Mouse (Mus musculus): ENCODE data around the gene Papln. TPM values are rescaled to one million over a fixed set of nuclear protein-coding genes. Genes with fewer than 3 reads are reported as not detected.

Gene Papln
- total RNA-seq, 1 experiment: 0.62 TPM

DNA sequence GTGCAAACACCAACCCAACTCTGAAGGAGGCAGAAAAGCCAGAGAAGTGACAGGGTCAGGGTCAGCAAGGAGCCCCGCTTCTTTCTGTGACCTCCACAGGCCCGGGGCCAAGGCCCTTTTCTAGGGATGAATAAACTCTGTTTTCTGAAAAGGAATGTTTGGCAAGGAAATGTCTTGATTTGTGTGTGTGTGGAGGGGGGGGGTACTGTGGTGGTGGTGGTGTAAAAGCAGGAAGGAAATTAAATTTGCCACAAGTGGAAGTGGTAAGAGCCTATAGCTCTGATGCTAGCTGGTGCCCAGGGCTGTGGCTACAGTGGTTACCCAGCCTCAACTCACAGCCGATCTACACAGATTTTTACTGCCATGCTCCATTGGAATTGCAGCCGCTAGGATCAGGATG is 728 bp upstream of the Papln start:
- Histone ChIP-seq H3K9me3 (ENCODE audit: control insufficient read depth, insufficient read depth, low read depth, low read length) (no peaks in the 10 kb centered on the region), H3K4me1 (ENCODE audit: control insufficient read depth in 2 of 2, insufficient read depth in 2 of 2, low read length in 2 of 2, poor library complexity in 1 of 2) (peaks cover 0 to 5% of the 10 kb centered on the region in 2 experiments; a peak in 3 of 4 replicates), H3K9ac (ENCODE audit: insufficient read depth, low read depth, low read length, poor library complexity, severe bottlenecking) (no peak overlapping the region), H3K4me3 (ENCODE audit: insufficient read depth in 1 of 2, low read depth in 1 of 2, low read length in 2 of 2, poor library complexity in 1 of 2, severe bottlenecking in 1 of 2) (no peak overlapping the region), H3K36me3 (ENCODE audit: control insufficient read depth, insufficient read depth, low read length, poor library complexity, severe bottlenecking) (no peaks in the 10 kb centered on the region), H3K27ac (ENCODE audit: insufficient read depth, low read depth, low read length, poor library complexity, severe bottlenecking) (no peak overlapping the region)
- in situ Hi-C loops (cut with MboI; ENCODE audit: low sequenced_read_pairs in 2 of 2, unreplicated experiment in 2 of 2): no loop called here
- DNase-seq (ENCODE audit: low read depth, low spot score): no peak
- TF ChIP-seq MAFK (IDR thresholded peaks at IDR 0.05; ENCODE audit: insufficient read depth, low read depth, low read length) (no peak), HCFC1 (IDR thresholded peaks at IDR 0.05; ENCODE audit: borderline replicate concordance, insufficient read depth, low read length) (no peak), ZNF384 (IDR thresholded peaks at IDR 0.05; ENCODE audit: low read depth, low read length) (no peak), ZC3H11A (IDR thresholded peaks at IDR 0.05; ENCODE audit: borderline replicate concordance, low read depth, low read length) (no peak), CHD2 (IDR thresholded peaks at IDR 0.05; ENCODE audit: low read depth, low read length) (no peak)

DNA sequence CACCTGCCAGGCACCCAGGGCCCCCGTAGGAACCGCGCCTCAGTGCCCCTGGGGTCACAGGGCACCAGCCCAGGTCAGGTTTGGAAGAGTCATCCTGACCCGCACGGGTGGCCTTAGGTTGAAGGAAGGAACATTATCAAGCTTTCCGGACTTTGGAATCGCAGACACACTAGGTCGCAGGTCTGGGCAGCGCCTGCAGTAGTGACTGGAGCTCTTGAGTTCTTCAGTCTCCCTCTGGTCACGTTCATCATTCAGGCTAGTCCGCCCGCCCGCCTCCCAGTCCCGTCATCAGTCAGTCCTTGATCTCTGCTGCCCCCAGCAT is 571 bp downstream of the Papln start:
- DNase-seq (ENCODE audit: low read depth, low spot score): no peak
- Histone ChIP-seq H3K27ac (ENCODE audit: insufficient read depth, low read depth, low read length, poor library complexity, severe bottlenecking) (no peak overlapping the region), H3K9ac (ENCODE audit: insufficient read depth, low read depth, low read length, poor library complexity, severe bottlenecking) (peak overlapping the region; percentile 48; the same call in 1 of the 2 replicates), H3K36me3 (ENCODE audit: control insufficient read depth, insufficient read depth, low read length, poor library complexity, severe bottlenecking) (no peaks in the 10 kb centered on the region), H3K4me3 (ENCODE audit: insufficient read depth in 1 of 2, low read depth in 1 of 2, low read length in 2 of 2, poor library complexity in 1 of 2, severe bottlenecking in 1 of 2) (peak overlapping the region; percentile 63), H3K9me3 (ENCODE audit: control insufficient read depth, insufficient read depth, low read depth, low read length) (no peaks in the 10 kb centered on the region), H3K4me1 (ENCODE audit: control insufficient read depth in 2 of 2, insufficient read depth in 2 of 2, low read length in 2 of 2, poor library complexity in 1 of 2) (peaks cover 0 to 1% of the 10 kb centered on the region in 2 experiments; a peak in 1 of 4 replicates)
- in situ Hi-C loops (cut with MboI; ENCODE audit: low sequenced_read_pairs in 2 of 2, unreplicated experiment in 2 of 2): no loop called here
- TF ChIP-seq HCFC1 (IDR thresholded peaks at IDR 0.05; ENCODE audit: borderline replicate concordance, insufficient read depth, low read length) (no peak), ZNF384 (IDR thresholded peaks at IDR 0.05; ENCODE audit: low read depth, low read length) (no peak), MAFK (IDR thresholded peaks at IDR 0.05; ENCODE audit: insufficient read depth, low read depth, low read length) (no peak), CHD2 (IDR thresholded peaks at IDR 0.05; ENCODE audit: low read depth, low read length) (no peak), ZC3H11A (IDR thresholded peaks at IDR 0.05; ENCODE audit: borderline replicate concordance, low read depth, low read length) (no peak)

DNA sequence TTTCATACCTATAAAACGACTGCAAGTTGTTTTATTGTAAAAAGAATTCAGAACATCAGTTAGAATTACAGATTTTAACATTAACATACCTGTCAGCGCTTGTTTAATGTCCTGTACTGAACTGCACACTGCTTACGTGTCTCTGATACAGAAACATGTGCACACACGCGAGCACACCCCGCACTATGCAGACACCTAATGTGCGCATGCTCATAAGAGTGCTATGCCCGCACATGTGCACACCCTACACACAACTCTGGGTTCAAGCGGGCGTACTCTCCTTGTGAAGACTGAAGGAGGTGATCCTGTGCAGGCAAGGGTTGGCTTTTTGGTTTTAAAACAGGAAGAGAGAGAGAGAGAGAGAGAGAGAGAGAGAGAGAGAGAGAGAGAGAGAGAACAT is 1.1 kb downstream of the Papln start:
- H3K4me1 ChIP-seq (ENCODE audit: control insufficient read depth in 2 of 2, insufficient read depth in 2 of 2, low read length in 2 of 2, poor library complexity in 1 of 2): no peaks in the 10 kb centered on the region; a peak in 1 of 4 replicates
- no peak for DNase-seq (ENCODE audit: low read depth, low spot score)

DNA sequence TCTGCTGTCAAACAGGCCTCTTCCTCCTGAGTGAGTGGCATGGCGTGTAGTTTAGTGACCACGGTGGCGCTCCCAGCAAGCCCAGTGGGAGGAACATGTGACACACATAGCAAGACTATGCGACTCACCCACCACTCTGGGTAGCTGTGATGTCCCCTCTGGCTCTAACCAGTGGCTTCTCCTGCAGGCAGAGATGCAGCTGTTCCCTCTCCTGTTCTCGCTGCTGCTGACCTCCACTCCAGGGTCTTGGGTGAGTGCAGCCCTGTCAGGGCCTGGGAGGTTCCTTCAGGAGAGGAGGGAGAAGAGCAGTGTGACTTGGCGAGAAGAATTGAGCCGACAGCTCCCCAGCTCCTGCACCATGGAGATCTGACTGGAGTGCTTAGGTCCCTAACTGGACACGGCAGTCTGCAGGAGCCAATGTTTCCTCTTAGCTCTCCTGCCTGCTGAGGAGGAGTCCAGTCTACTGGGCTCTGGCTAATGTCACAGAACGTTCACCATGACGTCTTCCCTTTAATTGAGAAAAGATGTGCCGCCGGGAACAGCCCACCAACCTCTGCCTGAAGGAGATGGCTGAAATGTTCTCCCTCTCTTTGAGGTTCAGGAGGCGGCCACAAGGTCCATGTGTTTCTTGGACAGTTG is 2.6 kb downstream of the Papln start:
- Histone ChIP-seq H3K9me3 (ENCODE audit: control insufficient read depth, insufficient read depth, low read depth, low read length) (no peaks in the 10 kb centered on the region), H3K4me3 (ENCODE audit: insufficient read depth in 1 of 2, low read depth in 1 of 2, low read length in 2 of 2, poor library complexity in 1 of 2, severe bottlenecking in 1 of 2) (no peak overlapping the region), H3K4me1 (ENCODE audit: control insufficient read depth in 2 of 2, insufficient read depth in 2 of 2, low read length in 2 of 2, poor library complexity in 1 of 2) (no peaks in the 10 kb centered on the region; a peak in 1 of 4 replicates), H3K9ac (ENCODE audit: insufficient read depth, low read depth, low read length, poor library complexity, severe bottlenecking) (no peak overlapping the region), H3K36me3 (ENCODE audit: control insufficient read depth, insufficient read depth, low read length, poor library complexity, severe bottlenecking) (no peaks in the 10 kb centered on the region), H3K27ac (ENCODE audit: insufficient read depth, low read depth, low read length, poor library complexity, severe bottlenecking) (no peak overlapping the region)
- no peak for TF ChIP-seq HCFC1 (IDR thresholded peaks at IDR 0.05; ENCODE audit: borderline replicate concordance, insufficient read depth, low read length)
- TF ChIP-seq ZNF384 (IDR thresholded peaks at IDR 0.05; ENCODE audit: low read depth, low read length): no peak
- TF ChIP-seq CHD2 (IDR thresholded peaks at IDR 0.05; ENCODE audit: low read depth, low read length): no peak
- TF ChIP-seq ZC3H11A (IDR thresholded peaks at IDR 0.05; ENCODE audit: borderline replicate concordance, low read depth, low read length): no peak
- TF ChIP-seq MAFK (IDR thresholded peaks at IDR 0.05; ENCODE audit: insufficient read depth, low read depth, low read length): no peak
- DNase-seq (ENCODE audit: low read depth, low spot score): no peak
- in situ Hi-C loops (cut with MboI; ENCODE audit: low sequenced_read_pairs in 2 of 2, unreplicated experiment in 2 of 2): no loop called here

More for the DNA sequence above, 1.1 kb downstream of the Papln start:
- H3K9me3 ChIP-seq (ENCODE audit: control insufficient read depth, insufficient read depth, low read depth, low read length): no peaks in the 10 kb centered on the region
- TF ChIP-seq MAFK (IDR thresholded peaks at IDR 0.05; ENCODE audit: insufficient read depth, low read depth, low read length) (no peak), HCFC1 (IDR thresholded peaks at IDR 0.05; ENCODE audit: borderline replicate concordance, insufficient read depth, low read length) (no peak), ZC3H11A (IDR thresholded peaks at IDR 0.05; ENCODE audit: borderline replicate concordance, low read depth, low read length) (no peak), ZNF384 (IDR thresholded peaks at IDR 0.05; ENCODE audit: low read depth, low read length) (no peak), CHD2 (IDR thresholded peaks at IDR 0.05; ENCODE audit: low read depth, low read length) (no peak)
- no peak overlapping the region for H3K9ac ChIP-seq (ENCODE audit: insufficient read depth, low read depth, low read length, poor library complexity, severe bottlenecking)
- H3K4me3 ChIP-seq (ENCODE audit: insufficient read depth in 1 of 2, low read depth in 1 of 2, low read length in 2 of 2, poor library complexity in 1 of 2, severe bottlenecking in 1 of 2): no peak overlapping the region
- in situ Hi-C loops (cut with MboI; ENCODE audit: low sequenced_read_pairs in 2 of 2, unreplicated experiment in 2 of 2): no loop called here
- H3K36me3 ChIP-seq (ENCODE audit: control insufficient read depth, insufficient read depth, low read length, poor library complexity, severe bottlenecking): no peaks in the 10 kb centered on the region
- no peak overlapping the region for H3K27ac ChIP-seq (ENCODE audit: insufficient read depth, low read depth, low read length, poor library complexity, severe bottlenecking)

All from ES-E14 (cell line).